Mouse (Mus musculus) cerebellum, adult 9-10 months (tissue): ENCODE data around the gene Tanc1.
A peak's percentile ranks its signal among the peaks of the same experiment; 100 is the strongest.

Experiments
- DNase-seq: peaks from one replicate; pipeline ENCODE4 v3.0.0; 2022

Gene Tanc1

DNA sequence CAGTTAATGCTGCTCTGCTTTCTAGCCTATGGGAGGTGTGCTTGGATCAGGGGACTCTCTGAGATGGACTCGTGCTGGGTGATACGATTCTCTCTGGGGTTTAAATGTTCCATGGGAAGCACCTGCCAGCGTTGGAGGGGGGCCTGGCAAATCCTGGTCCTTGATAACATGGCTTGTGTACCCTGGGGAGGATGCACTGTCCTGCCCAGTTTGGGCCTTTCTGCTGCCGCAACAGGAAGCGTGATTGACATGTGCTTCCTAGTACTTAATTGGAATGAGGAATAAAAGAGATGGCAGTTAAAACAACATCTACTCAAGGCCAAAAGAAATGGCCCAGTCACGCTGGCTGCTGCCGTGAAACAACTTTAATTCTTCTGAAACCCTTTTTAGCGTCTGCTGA is 109.3 kb downstream of the Tanc1 start:
- no peak for DNase-seq

DNA sequence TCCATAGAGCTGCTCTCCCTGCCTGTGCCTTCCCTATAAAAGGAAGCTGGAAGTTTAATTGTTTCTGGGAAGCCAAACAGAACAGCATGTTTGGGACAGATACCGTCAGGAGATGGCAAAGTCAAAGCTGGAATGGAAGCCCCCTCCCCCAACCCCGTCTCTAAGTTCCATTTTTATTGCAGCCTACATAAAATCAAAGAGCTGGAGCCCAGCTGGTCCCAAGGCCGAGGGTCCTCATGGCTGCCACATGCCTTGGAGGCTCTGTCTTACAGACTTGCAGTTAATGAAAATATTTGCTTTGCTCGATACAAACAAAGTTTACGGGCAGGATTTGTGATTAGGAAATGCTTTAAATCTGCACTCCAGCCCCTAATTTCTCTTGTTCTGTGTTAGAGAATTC is 109.9 kb downstream of the Tanc1 start:
- no peak for DNase-seq

DNA sequence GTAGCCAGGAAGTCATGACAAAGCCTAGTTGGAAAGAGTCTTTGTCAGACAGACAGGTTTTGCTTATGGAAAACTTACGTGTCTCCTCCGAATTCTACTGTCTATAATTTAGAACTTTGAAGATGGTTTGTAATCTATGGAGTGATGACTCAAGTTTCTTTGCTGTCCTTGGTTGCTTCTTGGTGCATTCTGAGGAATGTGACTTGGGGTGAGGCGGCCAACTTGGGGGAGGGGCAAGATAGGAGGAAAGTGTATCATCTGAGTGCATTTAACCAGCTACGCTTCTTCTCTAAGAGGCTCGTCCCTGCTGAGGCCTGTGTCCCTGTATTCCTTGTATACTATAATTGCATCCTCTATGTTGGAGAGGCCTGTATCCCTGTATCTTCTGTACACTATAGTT is 111.5 kb downstream of the Tanc1 start:
- DNase-seq = no peak

DNA sequence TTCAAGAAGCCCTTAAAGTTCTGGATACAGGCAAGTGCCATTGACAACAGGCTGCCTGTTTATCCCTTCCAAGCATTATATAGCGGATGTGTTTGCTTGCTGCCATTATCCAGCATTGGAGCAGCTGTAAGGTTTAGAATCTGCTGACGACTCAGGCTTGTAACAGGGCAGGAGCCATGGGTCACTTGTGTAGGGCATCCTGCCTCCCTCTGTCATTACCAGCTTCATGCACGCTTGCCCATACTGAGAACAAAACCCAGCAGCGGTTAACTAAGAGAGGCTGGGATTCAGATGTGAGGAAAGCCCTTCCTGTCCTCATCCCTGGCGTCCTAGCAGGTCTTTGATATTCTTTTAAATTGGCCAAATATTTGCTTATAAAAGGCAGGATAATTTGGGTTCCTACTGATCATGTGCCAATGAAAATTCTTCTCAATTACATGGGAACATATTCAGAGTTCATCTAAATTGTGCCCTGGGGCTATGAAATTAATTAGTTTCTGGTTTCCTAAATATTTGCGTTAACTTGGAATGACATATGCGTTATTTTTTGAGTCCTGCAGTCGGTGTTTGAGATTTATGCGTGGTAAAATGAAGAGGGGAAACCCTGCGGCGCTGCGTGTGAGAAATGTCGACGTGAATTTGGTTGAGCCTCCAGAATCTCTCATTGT is 113.8 kb downstream of the Tanc1 start:
- DNase-seq = no peak

DNA sequence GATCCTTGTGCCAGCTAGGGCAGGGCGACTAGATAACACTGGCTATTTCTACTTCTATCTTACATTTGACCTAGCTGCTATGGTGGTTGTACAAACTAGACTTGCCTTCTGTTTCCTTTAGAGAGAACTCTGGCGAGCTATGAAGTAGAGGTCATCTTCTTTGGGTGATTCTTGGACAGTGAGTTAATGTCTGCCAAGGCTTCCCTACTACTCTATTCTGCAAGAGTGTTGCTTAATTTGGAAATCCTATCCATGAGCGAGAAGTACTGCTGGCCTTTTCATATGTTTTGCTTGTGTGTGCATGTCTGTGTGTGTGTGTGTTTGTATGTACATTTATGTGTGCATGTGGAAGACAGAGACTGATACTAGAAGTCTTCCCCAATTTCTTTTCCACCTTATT is 120.0 kb downstream of the Tanc1 start:
- no peak for DNase-seq

DNA sequence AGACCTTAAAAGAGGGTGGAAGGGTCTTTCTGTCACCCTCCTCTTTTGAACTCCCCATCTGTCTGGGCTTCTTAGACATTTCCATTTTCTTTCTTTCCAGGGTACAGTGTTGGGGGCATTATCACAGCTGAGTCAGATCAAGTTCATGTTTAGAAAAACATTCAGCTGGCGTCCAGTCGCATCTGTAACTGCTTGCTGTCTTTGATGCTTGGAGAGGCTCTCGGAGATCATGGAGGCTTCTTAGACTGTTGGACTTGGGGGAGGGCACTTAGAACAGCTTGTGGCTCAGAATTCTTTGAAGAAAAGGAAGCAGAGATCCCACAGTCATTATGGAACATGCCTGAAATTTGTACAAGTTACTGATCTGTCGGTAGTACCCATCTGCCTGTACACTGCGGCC is 121.6 kb downstream of the Tanc1 start:
- DNase-seq = no peak

DNA sequence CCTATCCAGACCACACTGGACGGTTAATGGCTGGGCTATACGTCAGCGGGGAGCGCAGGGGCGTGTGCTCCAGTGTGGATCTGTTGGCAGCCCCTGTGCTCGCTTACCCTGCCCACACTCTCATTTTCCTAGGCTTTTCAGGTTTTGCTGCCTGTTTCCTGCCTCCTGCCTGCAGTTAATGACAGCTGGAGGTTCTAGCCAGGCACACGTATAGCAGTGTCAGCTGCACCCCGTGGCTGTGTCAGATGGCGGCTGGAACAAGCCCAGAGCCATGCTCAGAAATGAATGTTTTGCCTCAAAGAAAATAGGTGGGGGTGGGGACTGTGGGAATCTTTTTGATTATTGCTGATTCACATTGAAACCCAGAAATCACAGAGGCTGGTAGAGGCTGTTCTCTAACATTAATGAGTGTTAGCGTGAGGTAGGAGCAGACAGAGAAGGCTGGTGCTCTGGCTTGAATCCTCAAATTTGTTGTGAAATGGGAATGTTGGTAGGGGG is 124.6 kb downstream of the Tanc1 start:
- peak; percentile 89 for DNase-seq

DNA sequence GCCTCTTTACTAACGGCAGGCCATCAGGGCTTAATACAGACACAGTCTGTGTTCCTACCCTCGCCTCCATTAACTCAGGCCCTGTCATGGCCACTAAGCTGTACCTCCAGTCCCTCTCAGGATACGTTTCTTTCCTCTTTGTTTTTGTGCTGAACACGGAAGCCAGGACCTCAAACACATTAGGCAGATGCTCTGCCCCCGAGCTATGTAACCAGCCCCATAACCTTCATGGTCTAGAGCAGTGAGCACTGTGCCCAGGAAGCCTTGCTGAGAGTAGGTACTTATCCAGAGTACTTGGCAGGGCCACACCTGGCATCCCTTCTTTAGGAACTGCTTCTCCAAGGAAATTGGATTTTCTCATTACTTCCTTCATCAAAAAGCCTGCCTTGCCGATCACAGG is 125.5 kb downstream of the Tanc1 start:
- DNase-seq = no peak

DNA sequence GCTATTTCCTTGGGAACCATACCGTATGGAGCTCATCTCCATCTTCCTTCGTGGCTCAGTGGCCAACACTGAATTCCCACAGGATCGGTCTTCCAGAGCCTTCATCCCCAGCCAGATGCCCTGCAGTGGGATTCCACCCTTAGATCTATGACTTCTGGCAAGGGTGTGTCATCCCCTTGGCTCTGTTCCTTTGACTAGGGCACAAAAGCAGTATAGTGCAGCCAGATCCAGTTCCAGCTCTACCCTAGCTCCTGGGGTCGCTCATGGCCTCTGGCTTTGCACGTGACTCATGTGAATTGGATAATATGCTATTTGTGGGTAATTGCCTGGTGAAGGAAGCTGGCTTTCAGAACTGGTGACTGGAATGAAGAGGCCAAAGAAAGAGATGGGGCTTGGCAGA is 126.5 kb downstream of the Tanc1 start:
- no peak for DNase-seq

DNA sequence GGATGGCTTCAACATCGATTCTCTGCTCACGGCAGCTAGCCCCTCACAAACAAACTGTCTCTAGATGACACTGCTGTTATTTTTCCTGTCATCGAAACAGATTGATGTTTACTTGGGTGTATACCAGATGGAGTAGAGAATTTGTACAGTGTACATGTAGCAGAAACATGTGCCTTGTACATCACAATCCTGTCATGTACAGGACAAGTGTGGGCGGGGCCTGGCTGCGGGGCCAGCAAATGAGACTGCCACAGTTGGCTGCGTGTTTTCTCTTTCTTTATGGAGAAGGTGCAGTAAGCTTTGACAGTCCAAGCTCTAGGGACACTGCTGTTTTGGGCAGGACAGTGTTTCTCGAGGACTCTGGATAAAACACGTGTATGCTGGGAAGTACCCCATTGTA is 127.2 kb downstream of the Tanc1 start:
- DNase-seq = no peak

DNA sequence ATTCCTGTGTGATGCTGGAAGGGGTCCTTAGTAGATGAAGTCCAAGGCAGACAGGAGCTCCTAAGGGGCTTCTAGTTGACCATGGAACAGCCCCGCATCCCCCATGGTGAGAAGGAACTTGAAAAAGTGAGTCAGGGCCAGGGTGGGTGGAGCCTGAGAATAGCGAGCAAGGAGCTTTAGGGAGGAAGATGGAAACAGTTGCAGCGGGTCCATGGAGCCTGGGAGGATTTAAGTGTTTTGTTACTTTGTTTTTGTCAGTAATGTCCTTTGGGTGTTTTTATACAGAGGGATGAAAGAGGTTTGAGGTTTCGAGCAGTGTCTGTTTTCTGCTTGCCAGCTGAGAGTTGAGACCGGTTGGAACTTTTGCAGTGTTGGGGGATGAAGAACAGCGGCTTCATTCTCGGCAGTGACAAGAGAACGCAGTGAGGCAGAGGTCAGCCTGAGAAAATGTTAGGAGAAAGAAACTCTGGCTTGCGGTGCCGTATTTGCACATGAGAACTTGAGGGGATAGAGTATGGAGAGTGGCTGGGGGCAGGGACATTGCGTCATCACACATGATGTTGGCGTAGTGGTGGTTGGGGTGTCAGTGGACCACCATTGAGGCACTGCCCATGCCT is 130.8 kb downstream of the Tanc1 start:
- no peak for DNase-seq

DNA sequence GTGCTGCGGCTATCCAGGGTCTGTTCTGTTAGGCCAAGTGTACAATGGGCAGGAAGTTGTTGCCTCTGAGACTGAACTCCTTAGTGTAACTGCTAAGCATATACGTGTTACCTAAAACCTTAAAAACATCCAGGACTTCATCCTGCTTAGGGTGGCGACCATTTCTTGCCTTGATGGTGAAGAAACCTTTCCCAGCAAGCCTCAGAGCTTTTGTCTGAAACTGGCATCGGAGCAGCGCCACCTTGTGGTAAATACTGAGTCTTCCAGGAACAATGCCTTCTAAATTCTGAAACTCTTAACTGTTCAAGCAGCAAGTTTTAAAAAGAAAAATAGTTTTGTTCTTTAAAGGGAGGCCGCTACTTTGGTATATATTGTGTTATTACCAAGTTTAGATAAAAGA is 133.6 kb downstream of the Tanc1 start:
- DNase-seq = peak; percentile 69

DNA sequence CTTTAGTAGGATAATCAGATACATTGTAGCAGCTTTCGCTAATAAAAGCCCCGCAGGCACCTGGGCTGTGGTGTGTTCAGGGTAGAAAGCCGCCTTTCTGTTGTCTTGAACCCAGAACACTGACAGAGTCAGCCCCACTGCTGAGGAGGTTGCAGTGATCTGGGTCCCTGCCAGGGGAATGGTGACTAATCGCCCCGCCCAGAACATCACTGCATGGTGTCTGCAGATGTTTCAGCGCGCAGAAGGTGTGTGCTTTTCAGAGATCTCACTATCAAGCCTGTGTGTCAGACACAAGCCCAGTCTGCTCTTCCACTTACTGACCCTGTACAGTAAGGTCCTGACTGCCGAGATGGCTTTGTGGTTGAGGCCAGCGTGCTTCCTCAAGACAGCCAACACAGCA is 134.2 kb downstream of the Tanc1 start:
- no peak for DNase-seq

DNA sequence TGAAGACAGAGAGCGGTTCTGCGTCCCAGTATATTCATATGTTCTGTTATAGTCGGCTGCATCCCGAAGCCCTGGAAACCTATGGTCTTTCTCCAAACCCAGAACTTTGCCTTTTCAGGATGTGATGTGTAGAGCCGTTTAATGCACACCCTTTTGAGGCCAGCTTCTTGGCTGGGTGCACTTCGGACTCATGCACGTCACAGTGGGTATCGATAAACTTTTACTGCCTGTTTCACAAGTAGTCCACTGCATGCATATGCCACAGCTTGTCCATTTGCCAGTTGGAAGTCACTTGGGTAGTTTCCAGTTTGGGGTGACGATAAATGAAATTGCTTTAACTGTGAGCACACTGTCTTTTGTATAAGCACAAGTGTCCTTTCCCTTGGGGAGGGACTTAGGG is 135.9 kb downstream of the Tanc1 start:
- DNase-seq = no peak

DNA sequence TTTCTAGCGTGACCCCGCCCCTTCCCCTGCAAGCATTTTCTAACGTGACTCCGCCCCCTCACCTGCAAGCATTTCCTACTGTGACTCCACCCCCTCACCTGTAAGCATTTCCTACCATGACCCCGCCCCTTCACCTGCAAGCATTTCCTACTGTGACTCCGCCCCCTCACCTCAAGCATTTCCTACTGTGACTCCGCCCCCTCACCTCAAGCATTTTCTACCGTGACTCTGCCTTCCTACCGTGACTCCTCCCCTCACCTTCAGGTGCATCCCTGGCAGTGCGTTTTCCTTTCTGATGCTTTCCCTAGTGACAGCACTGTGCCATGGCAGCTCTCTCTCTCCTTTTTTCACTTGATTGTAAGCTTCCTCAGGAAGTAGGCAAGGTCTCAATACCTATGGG is 137.5 kb downstream of the Tanc1 start:
- DNase-seq = no peak

DNA sequence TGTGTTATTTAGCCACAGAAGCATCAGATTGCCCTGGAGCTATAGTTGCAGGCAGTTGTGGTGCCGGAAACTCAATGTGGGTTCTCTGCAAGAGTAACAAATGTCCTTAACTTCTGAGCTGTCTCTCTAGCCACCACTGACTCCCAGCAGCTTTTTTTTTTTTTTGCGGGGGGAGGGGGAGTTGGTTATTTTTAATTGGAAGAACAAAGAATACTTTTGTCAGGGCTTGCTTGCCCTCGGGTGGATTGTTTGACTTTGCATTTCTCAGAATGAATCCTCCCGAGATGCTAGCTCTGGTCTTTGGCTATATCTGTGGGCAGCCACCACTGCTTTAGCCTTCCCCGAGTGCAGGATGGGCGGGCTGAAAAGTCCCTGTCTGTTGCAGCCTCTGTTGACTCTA is 139.3 kb downstream of the Tanc1 start:
- no peak for DNase-seq

DNA sequence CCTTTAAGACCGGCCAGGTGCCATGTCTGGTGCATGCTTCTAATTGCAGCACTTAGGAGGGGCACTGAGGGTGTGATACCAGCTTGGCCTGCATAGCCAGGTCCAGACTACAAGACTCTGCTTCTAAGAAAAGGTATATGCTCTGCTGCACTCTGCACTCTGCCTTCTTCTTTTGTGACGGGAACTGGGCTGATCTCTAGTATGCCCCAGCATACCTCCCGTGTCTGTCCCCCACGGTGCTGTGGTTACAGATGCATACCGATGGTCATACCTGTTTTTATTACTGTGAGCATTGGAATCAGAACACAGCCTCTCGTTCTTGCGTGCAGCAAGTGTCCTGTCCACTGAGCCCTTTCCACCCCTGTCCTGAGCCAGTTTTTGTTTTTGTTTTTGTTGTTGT is 140.3 kb downstream of the Tanc1 start:
- DNase-seq = no peak

DNA sequence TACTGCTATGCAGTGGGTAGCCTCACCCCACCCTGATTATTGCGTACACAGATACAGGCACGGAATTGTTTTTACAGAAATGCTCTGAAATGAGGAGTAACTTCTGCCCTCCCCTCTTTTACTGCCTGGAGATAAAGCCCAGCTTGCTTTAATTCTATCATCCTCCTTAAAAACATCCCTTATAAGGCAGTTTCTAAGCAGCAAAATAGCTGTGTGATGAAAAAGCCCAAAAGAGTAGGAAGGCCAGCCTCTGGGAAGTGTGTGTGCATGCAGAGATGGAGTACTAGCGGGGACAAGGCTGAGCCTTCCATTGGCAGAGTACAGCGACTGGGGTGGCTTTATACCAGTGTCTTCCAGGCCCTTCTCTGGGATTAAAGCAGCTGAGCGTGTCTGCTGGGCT is 140.9 kb downstream of the Tanc1 start:
- no peak for DNase-seq

DNA sequence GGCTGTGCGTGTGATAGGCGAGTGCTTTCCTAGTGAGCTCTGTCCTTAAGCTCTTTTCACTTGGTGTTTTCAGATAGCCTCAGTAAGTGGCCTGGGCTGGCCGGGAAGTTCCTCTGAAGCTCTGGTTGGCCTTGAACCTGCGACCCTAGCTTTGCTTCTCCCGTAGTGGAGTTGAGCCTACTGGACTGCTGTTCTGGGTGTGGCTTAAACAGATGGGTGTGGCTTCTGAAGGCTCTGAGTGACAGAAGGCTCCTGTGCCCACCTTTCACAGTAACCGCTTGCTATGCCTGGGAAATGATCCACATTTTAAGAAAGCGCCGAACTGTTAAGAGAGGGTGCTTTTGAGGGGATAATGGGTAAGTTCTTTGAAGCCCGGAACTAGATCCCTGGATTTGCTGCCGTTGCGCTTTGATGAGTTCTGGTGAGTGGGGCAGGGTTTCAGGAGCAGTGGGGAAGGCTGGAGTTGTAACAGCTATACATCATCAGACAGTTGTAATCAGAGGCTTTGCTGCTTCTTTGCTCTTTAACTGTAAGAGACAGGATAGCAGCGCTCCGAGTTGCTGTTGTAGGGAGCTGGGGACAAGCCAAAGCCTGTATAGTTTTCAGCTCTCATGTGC is 144.4 kb downstream of the Tanc1 start:
- no peak for DNase-seq

DNA sequence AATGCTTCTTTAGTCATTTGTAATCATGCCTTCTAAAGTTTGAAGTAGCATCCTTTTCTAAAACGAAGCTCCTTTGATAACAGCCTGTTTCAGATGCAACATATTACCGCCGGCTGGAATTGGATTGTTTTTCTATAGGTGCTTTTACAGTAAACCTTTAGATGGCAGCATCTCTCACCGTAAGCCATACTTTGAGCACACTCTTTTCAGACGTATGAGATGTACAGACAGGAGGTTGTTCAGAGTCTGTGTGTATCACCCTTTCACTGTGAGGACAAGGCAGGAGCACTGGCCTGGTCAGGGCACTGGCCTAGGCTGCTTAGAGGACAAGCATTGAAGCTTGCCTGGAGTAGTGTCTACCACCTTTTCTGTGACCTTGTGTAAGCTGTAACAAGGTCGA is 145.2 kb downstream of the Tanc1 start:
- no peak for DNase-seq

DNA sequence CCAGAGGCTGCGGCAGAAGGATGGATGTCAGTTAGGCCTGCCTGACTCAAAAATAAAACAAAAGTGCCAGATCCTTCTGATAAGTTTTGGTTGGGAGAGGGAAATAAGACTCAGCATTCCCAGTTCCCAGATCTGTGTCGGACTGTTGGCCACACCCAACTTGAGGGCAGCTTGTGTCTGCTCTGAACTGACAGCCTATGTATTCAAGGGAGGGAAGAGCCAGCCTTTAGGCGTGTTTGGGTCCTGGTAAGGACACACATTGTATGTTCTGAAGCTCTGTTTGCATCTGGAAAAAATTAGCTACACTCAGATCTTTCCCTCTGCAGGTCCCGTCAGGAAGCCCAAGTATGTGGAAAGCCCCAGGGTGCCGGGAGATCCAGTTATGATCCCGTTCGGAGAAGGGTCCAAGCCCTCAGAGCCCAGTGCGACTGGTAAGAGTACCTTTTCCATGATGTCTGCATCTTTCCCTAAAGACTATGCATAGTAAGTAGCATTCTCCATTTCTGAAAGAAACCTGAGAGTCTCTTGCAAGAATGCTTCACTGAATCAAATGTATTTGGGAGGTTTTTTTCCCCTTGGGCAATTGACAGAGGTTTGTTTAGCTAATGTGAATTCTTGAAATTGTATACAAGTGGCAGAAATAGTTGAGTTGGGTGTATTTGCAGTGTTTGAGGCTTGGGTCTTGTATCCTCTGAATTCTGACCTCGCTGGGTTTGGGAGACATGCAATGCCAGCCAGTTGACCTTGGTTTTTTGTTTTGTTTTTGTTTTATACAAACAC is 146.5 kb downstream of the Tanc1 start:
- no peak for DNase-seq

DNA sequence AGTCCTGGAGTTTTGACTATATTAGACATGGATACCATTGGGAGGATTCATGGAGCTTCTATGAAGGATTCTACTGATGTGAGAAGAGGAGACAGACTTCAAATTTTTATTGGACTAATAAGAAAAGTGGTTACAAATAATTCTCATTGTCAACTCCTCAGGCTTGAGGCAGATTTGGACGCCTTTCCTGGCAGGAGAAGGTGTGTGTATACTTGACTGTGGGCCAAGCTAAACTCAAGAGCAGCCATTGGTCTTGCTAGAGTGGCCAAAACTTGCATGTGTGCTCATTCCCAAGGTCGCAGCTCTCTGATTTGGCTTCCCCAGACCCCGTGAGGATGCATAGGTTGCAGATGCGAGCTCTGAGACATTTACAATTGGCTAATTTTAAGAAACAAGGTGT is 148.9 kb downstream of the Tanc1 start:
- DNase-seq = no peak

DNA sequence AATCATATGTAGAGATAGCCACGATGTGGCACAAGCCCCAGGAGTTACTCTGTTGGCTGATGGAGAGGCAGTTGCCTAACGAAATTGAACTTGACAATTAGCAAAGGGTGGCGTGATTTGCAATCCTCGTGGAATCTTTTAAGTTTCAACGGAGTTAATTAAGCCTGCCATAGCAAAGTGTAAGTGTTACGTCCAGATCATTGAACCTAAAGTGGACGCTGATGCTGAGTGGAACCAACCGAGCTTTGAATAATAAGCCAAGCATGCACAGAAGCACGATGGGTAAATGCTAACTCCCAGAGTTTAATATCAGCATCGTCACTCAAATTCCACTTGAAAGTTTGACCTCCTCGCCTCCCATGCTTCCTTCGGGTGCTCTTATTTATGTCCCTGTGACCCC is 149.3 kb downstream of the Tanc1 start:
- DNase-seq = no peak

DNA sequence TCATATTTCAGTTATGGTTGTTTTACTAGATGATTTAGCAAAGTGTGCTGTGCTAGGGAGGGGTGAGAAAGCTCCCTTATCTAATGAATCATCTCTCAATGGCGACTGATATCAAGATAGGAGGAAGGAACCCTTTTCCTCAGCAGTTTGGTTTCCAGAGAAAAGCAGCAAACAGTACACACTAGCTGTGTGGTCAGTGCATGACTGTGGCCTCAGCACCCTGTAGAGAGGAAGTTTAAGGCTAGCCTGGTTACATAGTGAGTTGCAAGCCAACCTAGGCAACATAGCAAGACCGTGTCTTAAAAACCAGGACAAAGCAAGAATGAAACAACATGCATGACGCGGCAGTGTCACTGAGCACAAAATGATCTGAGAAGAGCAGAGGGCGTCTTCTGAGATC is 150.4 kb downstream of the Tanc1 start:
- no peak for DNase-seq
